Mouse (Mus musculus): ENCODE measurements around the gene Armc10. TPM values are rescaled to one million over a fixed set of nuclear protein-coding genes. Genes with fewer than 3 reads are reported as not detected.
A peak's percentile ranks its signal among the peaks of the same experiment; 100 is the strongest.
"Not testable (repeated sequence)": the region's sequence is repeated elsewhere in the genome, so short reads cannot be mapped to it uniquely, and the experiment has no call there.

The Armc10 gene
- 91.6 and 112 TPM in 2 replicates for polyA plus RNA-seq (2012; rRNA removed)

- peak; percentile 97 for DNase-seq (ENCODE audit: low read depth)
- TF ChIP-seq POLR2A (IDR thresholded peaks at IDR 0.05; ENCODE audit: borderline replicate concordance, extremely low read depth, insufficient read depth, insufficient read length, poor library complexity, severe bottlenecking) = peak; percentile 77
- TF ChIP-seq CTCF (IDR thresholded peaks at IDR 0.05; ENCODE audit: borderline replicate concordance, extremely low read depth, insufficient read depth, insufficient read length) = peak; percentile 8; the same call in 1 of the 2 replicates
Observed at GRCm38 (mm10) chr5:21645439-21646132, at the start of gene Armc10, which contains the start of gene Fbxl13. Armc10 (plus strand) TSS chr5:21645813. Fbxl13 (minus strand) TSS chr5:21645634.

- DNase-seq (ENCODE audit: low read depth) = not testable (repeated sequence)
Observed at GRCm38 (mm10) chr5:21599536-21599935, 46.1 kb upstream of the Armc10 start.

GRCm38 (mm10) chr5:21599961-21600360 is 45.7 kb upstream of the Armc10 start:
- no peak for DNase-seq (ENCODE audit: low read depth)
- no peak for TF ChIP-seq POLR2A (IDR thresholded peaks at IDR 0.05; ENCODE audit: borderline replicate concordance, extremely low read depth, insufficient read depth, insufficient read length, poor library complexity, severe bottlenecking)
- TF ChIP-seq CTCF (IDR thresholded peaks at IDR 0.05; ENCODE audit: borderline replicate concordance, extremely low read depth, insufficient read depth, insufficient read length) = no peak

- no peak for DNase-seq (ENCODE audit: low read depth)
- no peak for TF ChIP-seq POLR2A (IDR thresholded peaks at IDR 0.05; ENCODE audit: borderline replicate concordance, extremely low read depth, insufficient read depth, insufficient read length, poor library complexity, severe bottlenecking)
- TF ChIP-seq CTCF (IDR thresholded peaks at IDR 0.05; ENCODE audit: borderline replicate concordance, extremely low read depth, insufficient read depth, insufficient read length) = no peak
Observed at GRCm38 (mm10) chr5:21605936-21606335, 39.7 kb upstream of the Armc10 start.

- peak; percentile 71 for DNase-seq (ENCODE audit: low read depth)
Observed at GRCm38 (mm10) chr5:21608311-21609304, 37.0 kb upstream of the Armc10 start.

GRCm38 (mm10) chr5:21610996-21611395 is 34.6 kb upstream of the Armc10 start:
- TF ChIP-seq CTCF (IDR thresholded peaks at IDR 0.05; ENCODE audit: borderline replicate concordance, extremely low read depth, insufficient read depth, insufficient read length) = no peak
- TF ChIP-seq POLR2A (IDR thresholded peaks at IDR 0.05; ENCODE audit: borderline replicate concordance, extremely low read depth, insufficient read depth, insufficient read length, poor library complexity, severe bottlenecking) = no peak
- DNase-seq (ENCODE audit: low read depth) = no peak

More at GRCm38 (mm10) chr5:21608311-21609304, 37.0 kb upstream of the Armc10 start:
- no peak for TF ChIP-seq CTCF (IDR thresholded peaks at IDR 0.05; ENCODE audit: borderline replicate concordance, extremely low read depth, insufficient read depth, insufficient read length)
- no peak for TF ChIP-seq POLR2A (IDR thresholded peaks at IDR 0.05; ENCODE audit: borderline replicate concordance, extremely low read depth, insufficient read depth, insufficient read length, poor library complexity, severe bottlenecking)

GRCm38 (mm10) chr5:21614299-21614698 is 31.3 kb upstream of the Armc10 start:
- DNase-seq (ENCODE audit: low read depth) = not testable (repeated sequence)

GRCm38 (mm10) chr5:21616450-21617009 is 29.1 kb upstream of the Armc10 start:
- TF ChIP-seq CTCF (IDR thresholded peaks at IDR 0.05; ENCODE audit: borderline replicate concordance, extremely low read depth, insufficient read depth, insufficient read length) (no peak), POLR2A (IDR thresholded peaks at IDR 0.05; ENCODE audit: borderline replicate concordance, extremely low read depth, insufficient read depth, insufficient read length, poor library complexity, severe bottlenecking) (no peak)
- DNase-seq (ENCODE audit: low read depth) = no peak

GRCm38 (mm10) chr5:21625916-21626315 is 19.7 kb upstream of the Armc10 start:
- DNase-seq (ENCODE audit: low read depth) = no peak
- TF ChIP-seq CTCF (IDR thresholded peaks at IDR 0.05; ENCODE audit: borderline replicate concordance, extremely low read depth, insufficient read depth, insufficient read length) (no peak), POLR2A (IDR thresholded peaks at IDR 0.05; ENCODE audit: borderline replicate concordance, extremely low read depth, insufficient read depth, insufficient read length, poor library complexity, severe bottlenecking) (no peak)

- TF ChIP-seq POLR2A (IDR thresholded peaks at IDR 0.05; ENCODE audit: borderline replicate concordance, extremely low read depth, insufficient read depth, insufficient read length, poor library complexity, severe bottlenecking) = no peak
- peak; percentile 67; the same call in 1 of the 2 replicates for TF ChIP-seq CTCF (IDR thresholded peaks at IDR 0.05; ENCODE audit: borderline replicate concordance, extremely low read depth, insufficient read depth, insufficient read length)
Observed at GRCm38 (mm10) chr5:21640961-21641360, 4.7 kb upstream of the Armc10 start.

GRCm38 (mm10) chr5:21643606-21644005 is 2.0 kb upstream of the Armc10 start:
- TF ChIP-seq POLR2A (IDR thresholded peaks at IDR 0.05; ENCODE audit: borderline replicate concordance, extremely low read depth, insufficient read depth, insufficient read length, poor library complexity, severe bottlenecking) (no peak), CTCF (IDR thresholded peaks at IDR 0.05; ENCODE audit: borderline replicate concordance, extremely low read depth, insufficient read depth, insufficient read length) (no peak)

More at GRCm38 (mm10) chr5:21640961-21641360, 4.7 kb upstream of the Armc10 start:
- DNase-seq (ENCODE audit: low read depth) = peak; percentile 73

More at GRCm38 (mm10) chr5:21643606-21644005, 2.0 kb upstream of the Armc10 start:
- DNase-seq (ENCODE audit: low read depth) = no peak
